Mouse (Mus musculus): ENCODE measurements around the gene Nubp1. TPM values are rescaled to one million over a fixed set of nuclear protein-coding genes. Genes with fewer than 3 reads are reported as not detected.

Gene Nubp1
- total and polyA plus RNA-seq, 2 experiments = 16.4 to 24.5 TPM

- 89% methylated on average over 1 of the region's 1 CpGs for WGBS
- no peaks in the 10 kb centered on the region for H3K36me3 ChIP-seq (ENCODE audit: control insufficient read depth, insufficient read depth, low read length)
- DNase-seq (ENCODE audit: extremely low read depth, low read depth, low spot score) = no peak
- no peaks in the 10 kb centered on the region for H3K27me3 ChIP-seq (ENCODE audit: control insufficient read depth, insufficient read depth, low read length)
- no peaks in the 10 kb centered on the region for H3K79me2 ChIP-seq (ENCODE audit: control insufficient read depth, insufficient read depth, low read length)
- no peak overlapping the region for H3K9ac ChIP-seq (ENCODE audit: low read depth, low read length)
- no peak overlapping the region for H3K4me3 ChIP-seq (ENCODE audit: insufficient read depth, low read depth, low read length)
- no peaks in the 10 kb centered on the region for H3K4me1 ChIP-seq (ENCODE audit: control insufficient read depth, insufficient read depth, low read length)
- no peak overlapping the region for H3K27ac ChIP-seq (replicated peaks; ENCODE audit: insufficient read depth, low read depth, low read length)
- no peak for TF ChIP-seq CTCF (IDR thresholded peaks at IDR 0.05; ENCODE audit: low read depth, low read length)
- no peak for TF ChIP-seq POLR2A (IDR thresholded peaks at IDR 0.05; ENCODE audit: extremely low read depth, insufficient read depth, low read length)
Observed at GRCm38 (mm10) chr16:10369996-10370395, 41.8 kb upstream of the Nubp1 start.

- no peak for DNase-seq (ENCODE audit: extremely low read depth, low read depth, low spot score)
- TF ChIP-seq CTCF (IDR thresholded peaks at IDR 0.05; ENCODE audit: low read depth, low read length) = no peak
- no peak for TF ChIP-seq POLR2A (IDR thresholded peaks at IDR 0.05; ENCODE audit: extremely low read depth, insufficient read depth, low read length)
- no peaks in the 10 kb centered on the region for H3K27me3 ChIP-seq (ENCODE audit: control insufficient read depth, insufficient read depth, low read length)
- no peak overlapping the region for H3K9ac ChIP-seq (ENCODE audit: low read depth, low read length)
- no peaks in the 10 kb centered on the region for H3K4me1 ChIP-seq (ENCODE audit: control insufficient read depth, insufficient read depth, low read length)
- H3K36me3 ChIP-seq (ENCODE audit: control insufficient read depth, insufficient read depth, low read length) = no peaks in the 10 kb centered on the region
- no peak overlapping the region for H3K4me3 ChIP-seq (ENCODE audit: insufficient read depth, low read depth, low read length)
- H3K27ac ChIP-seq (replicated peaks; ENCODE audit: insufficient read depth, low read depth, low read length) = no peak overlapping the region
- WGBS = 83% methylated on average over 4 of the region's 4 CpGs
- H3K79me2 ChIP-seq (ENCODE audit: control insufficient read depth, insufficient read depth, low read length) = no peaks in the 10 kb centered on the region
Observed at GRCm38 (mm10) chr16:10372372-10372771, 39.4 kb upstream of the Nubp1 start.

GRCm38 (mm10) chr16:10374254-10375011 is 37.3 kb upstream of the Nubp1 start:
- TF ChIP-seq POLR2A (IDR thresholded peaks at IDR 0.05; ENCODE audit: extremely low read depth, insufficient read depth, low read length) (no peak), CTCF (IDR thresholded peaks at IDR 0.05; ENCODE audit: low read depth, low read length) (no peak)
- Histone ChIP-seq H3K36me3 (ENCODE audit: control insufficient read depth, insufficient read depth, low read length) (no peaks in the 10 kb centered on the region), H3K79me2 (ENCODE audit: control insufficient read depth, insufficient read depth, low read length) (no peaks in the 10 kb centered on the region), H3K4me1 (ENCODE audit: control insufficient read depth, insufficient read depth, low read length) (no peaks in the 10 kb centered on the region), H3K4me3 (ENCODE audit: insufficient read depth, low read depth, low read length) (no peak overlapping the region), H3K9ac (ENCODE audit: low read depth, low read length) (no peak overlapping the region), H3K27ac (replicated peaks; ENCODE audit: insufficient read depth, low read depth, low read length) (no peak overlapping the region), H3K27me3 (ENCODE audit: control insufficient read depth, insufficient read depth, low read length) (no peaks in the 10 kb centered on the region)
- 29% methylated on average over 13 of the region's 13 CpGs for WGBS
- peak; percentile 65 for DNase-seq (ENCODE audit: extremely low read depth, low read depth, low spot score)

- Histone ChIP-seq H3K4me3 (ENCODE audit: insufficient read depth, low read depth, low read length) (no peak overlapping the region), H3K79me2 (ENCODE audit: control insufficient read depth, insufficient read depth, low read length) (no peaks in the 10 kb centered on the region), H3K27ac (replicated peaks; ENCODE audit: insufficient read depth, low read depth, low read length) (no peak overlapping the region), H3K27me3 (ENCODE audit: control insufficient read depth, insufficient read depth, low read length) (no peaks in the 10 kb centered on the region), H3K9ac (ENCODE audit: low read depth, low read length) (no peak overlapping the region), H3K4me1 (ENCODE audit: control insufficient read depth, insufficient read depth, low read length) (no peaks in the 10 kb centered on the region), H3K36me3 (ENCODE audit: control insufficient read depth, insufficient read depth, low read length) (no peaks in the 10 kb centered on the region)
- no peak for TF ChIP-seq POLR2A (IDR thresholded peaks at IDR 0.05; ENCODE audit: extremely low read depth, insufficient read depth, low read length)
- TF ChIP-seq CTCF (IDR thresholded peaks at IDR 0.05; ENCODE audit: low read depth, low read length) = no peak
- 20% methylated on average over 1 of the region's 1 CpGs for WGBS
- no peak for DNase-seq (ENCODE audit: extremely low read depth, low read depth, low spot score)
Observed at GRCm38 (mm10) chr16:10377286-10377685, 34.5 kb upstream of the Nubp1 start.

- H3K36me3 ChIP-seq (ENCODE audit: control insufficient read depth, insufficient read depth, low read length) = no peaks in the 10 kb centered on the region
- H3K27me3 ChIP-seq (ENCODE audit: control insufficient read depth, insufficient read depth, low read length) = no peaks in the 10 kb centered on the region
- no peak overlapping the region for H3K4me3 ChIP-seq (ENCODE audit: insufficient read depth, low read depth, low read length)
- no peak overlapping the region for H3K9ac ChIP-seq (ENCODE audit: low read depth, low read length)
- peaks cover 2% of the 10 kb centered on the region; the same call in 1 of the 2 replicates for H3K4me1 ChIP-seq (ENCODE audit: control insufficient read depth, insufficient read depth, low read length)
- H3K79me2 ChIP-seq (ENCODE audit: control insufficient read depth, insufficient read depth, low read length) = no peaks in the 10 kb centered on the region
- H3K27ac ChIP-seq (replicated peaks; ENCODE audit: insufficient read depth, low read depth, low read length) = no peak overlapping the region
- WGBS = 46% methylated on average over 2 of the region's 2 CpGs
- no peak for DNase-seq (ENCODE audit: extremely low read depth, low read depth, low spot score)
- TF ChIP-seq POLR2A (IDR thresholded peaks at IDR 0.05; ENCODE audit: extremely low read depth, insufficient read depth, low read length) = no peak
- TF ChIP-seq CTCF (IDR thresholded peaks at IDR 0.05; ENCODE audit: low read depth, low read length) = no peak
Observed at GRCm38 (mm10) chr16:10379531-10379930, 32.2 kb upstream of the Nubp1 start.

- Histone ChIP-seq H3K4me1 (ENCODE audit: control insufficient read depth, insufficient read depth, low read length) (peaks cover 2% of the 10 kb centered on the region; the same call in 1 of the 2 replicates), H3K79me2 (ENCODE audit: control insufficient read depth, insufficient read depth, low read length) (no peaks in the 10 kb centered on the region), H3K27me3 (ENCODE audit: control insufficient read depth, insufficient read depth, low read length) (no peaks in the 10 kb centered on the region), H3K27ac (replicated peaks; ENCODE audit: insufficient read depth, low read depth, low read length) (no peak overlapping the region), H3K4me3 (ENCODE audit: insufficient read depth, low read depth, low read length) (peak overlapping the region; percentile 53), H3K9ac (ENCODE audit: low read depth, low read length) (0 out of 2 replicates have a peak overlapping the region, but pooled peaks have one; percentile 14), H3K36me3 (ENCODE audit: control insufficient read depth, insufficient read depth, low read length) (no peaks in the 10 kb centered on the region)
- 17% methylated on average over 8 of the region's 8 CpGs for WGBS
- TF ChIP-seq POLR2A (IDR thresholded peaks at IDR 0.05; ENCODE audit: extremely low read depth, insufficient read depth, low read length) (no peak), CTCF (IDR thresholded peaks at IDR 0.05; ENCODE audit: low read depth, low read length) (no peak)
- DNase-seq (ENCODE audit: extremely low read depth, low read depth, low spot score) = peak; percentile 26
Observed at GRCm38 (mm10) chr16:10384060-10384497, 27.7 kb upstream of the Nubp1 start.

All from liver, adult 2 months (tissue).